Mouse (Mus musculus) R1 (cell line): ENCODE data around the gene Lamtor4.

ENCODE experiments used
- DNase-seq: peaks from one replicate; pipeline ENCODE4 v3.0.0-alpha.2; 2018; ENCODE audit warnings: low read depth, low spot score

Lamtor4 gene

GRCm38 (mm10) chr5:138255353-138256093 lies at the start of gene Lamtor4:
Gene Lamtor4 (plus strand): TSS chr5:138255482.
- DNase-seq, result peak; percentile 99

GRCm38 (mm10) chr5:138207253-138207652 lies 48.0 kb upstream of the Lamtor4 start:
- no peak for DNase-seq

DNA sequence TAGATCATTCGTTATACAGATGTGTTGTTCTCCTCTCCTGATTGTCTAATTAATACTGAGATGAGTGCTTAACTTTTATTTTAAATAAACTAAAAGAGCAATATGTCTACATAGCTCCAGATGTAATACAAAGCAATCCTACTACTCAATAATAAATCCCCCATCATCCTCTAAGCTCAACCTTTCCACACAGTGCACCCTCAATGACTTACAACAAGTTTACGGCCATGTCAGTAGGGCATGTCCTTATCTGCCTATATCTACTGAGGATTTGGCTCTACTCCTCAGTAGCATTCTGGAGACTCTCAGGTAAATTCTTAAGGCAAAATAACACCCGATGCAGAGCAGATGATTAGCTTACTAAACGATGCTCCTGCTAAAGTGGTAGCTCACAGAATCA lies 47.4 kb upstream of the Lamtor4 start:
- DNase-seq, result no peak

DNA sequence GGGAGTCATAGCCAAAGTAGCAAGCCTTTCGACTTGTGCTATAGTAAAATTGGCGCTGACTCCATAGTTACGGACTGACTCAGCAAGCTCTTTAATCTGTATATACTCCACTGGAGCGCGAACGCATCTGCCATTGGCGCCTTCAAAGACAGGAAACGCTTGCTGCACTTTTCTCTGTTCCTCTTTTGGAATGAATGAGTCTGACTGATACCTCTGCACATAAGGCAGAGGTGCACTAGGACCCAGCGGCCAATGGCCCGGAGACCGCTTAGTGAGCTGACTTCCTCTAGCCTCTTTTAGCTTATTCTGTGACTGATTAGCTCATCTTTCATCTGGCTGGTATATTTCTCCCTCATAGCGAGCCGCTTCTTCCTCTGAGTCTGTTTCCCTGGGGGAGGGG lies 38.6 kb upstream of the Lamtor4 start:
- DNase-seq, result peak; percentile 28

- no peak for DNase-seq
Observed at GRCm38 (mm10) chr5:138219864-138220263, 35.4 kb upstream of the Lamtor4 start.

DNA sequence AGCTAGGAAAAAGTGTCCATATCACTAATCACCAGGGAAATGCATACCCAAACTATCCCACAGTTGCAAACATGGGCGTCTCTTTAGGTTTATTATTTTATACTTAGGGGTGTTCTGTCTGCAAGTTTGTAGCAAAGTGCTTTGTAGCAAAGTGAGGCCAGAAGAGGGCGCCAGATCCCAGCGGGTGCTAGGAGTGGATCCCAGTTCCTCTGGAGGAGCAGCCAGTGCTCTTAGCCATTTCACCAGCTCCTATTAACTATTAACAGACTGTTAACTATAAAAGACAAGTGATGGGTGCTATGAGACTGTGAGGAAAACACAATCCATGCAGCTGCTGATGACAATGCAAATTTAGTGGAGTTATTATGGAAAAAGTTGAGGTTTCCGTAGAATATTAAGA lies 33.2 kb upstream of the Lamtor4 start:
- DNase-seq, result peak; percentile 76

- no peak for DNase-seq
Observed at GRCm38 (mm10) chr5:138223287-138223686, 32.0 kb upstream of the Lamtor4 start.

DNA sequence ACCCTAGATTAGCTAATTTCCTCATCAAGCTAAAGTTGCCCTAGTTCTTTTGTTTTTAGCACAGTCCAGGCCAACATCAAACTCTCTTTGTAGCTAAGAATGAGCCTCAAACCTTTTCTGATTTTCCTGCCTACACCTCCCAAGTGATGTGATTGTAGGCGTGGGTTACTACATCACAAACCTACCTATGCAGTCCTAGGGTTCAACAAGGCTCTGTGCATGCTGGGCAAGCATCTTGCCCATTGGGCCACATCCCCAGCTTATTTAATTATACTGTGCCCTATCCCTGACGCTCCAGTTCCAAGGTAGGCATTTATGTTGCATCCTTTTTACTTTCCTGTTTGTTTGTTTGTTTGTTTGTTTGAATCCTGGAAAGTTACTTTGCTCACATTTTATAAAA lies 29.6 kb upstream of the Lamtor4 start, which contains the start of gene Nxpe5:
Gene Nxpe5 (plus strand): TSS at position 199 of the 400 bp plus-strand sequence.
- no peak for DNase-seq

- no peak for DNase-seq
Observed at GRCm38 (mm10) chr5:138226491-138226890, 28.8 kb upstream of the Lamtor4 start.

GRCm38 (mm10) chr5:138227367-138227766 lies 27.9 kb upstream of the Lamtor4 start:
- no peak for DNase-seq

DNA sequence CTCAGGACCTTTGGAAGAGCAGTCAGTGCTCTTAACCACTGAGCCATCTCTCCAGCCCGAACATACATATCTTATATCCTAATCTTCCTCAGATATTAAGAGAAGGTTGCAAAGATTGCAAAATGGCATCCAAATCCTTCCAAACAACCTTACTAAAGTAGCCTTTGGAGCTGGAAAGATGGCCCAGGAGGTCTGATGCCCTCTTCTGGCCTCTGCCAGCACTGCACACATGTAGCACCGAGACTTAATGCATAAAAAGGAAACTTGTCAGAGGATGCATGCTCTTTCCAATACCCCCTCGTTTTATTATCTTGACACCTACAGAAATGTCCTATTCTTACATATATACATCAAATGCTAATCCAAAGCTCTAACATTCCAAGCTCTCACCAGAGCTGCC lies 27.3 kb upstream of the Lamtor4 start:
- peak; percentile 75 for DNase-seq

- DNase-seq, result no peak
Observed at GRCm38 (mm10) chr5:138229511-138229910, 25.8 kb upstream of the Lamtor4 start.

- no peak for DNase-seq
Observed at GRCm38 (mm10) chr5:138233778-138234177, 21.5 kb upstream of the Lamtor4 start.

DNA sequence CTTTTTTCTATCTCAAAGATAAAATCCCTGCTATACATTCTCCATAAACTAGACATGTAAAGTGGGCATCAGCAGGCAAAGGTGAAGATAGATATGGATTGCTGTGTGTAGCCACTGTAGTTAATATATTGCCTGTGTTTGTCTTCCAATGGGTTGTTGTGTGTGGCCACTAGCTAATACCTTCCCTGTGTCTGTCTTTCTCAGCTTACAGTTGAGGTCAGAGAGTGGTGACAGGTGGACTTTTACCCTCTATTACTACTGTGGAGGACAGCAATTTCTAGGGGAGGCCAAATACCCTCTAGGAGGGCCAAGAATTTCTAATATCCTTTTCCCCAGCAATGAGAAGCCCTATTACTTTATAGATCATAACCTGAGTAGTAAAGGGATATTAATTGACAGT lies 21.1 kb upstream of the Lamtor4 start:
- DNase-seq, result no peak

DNA sequence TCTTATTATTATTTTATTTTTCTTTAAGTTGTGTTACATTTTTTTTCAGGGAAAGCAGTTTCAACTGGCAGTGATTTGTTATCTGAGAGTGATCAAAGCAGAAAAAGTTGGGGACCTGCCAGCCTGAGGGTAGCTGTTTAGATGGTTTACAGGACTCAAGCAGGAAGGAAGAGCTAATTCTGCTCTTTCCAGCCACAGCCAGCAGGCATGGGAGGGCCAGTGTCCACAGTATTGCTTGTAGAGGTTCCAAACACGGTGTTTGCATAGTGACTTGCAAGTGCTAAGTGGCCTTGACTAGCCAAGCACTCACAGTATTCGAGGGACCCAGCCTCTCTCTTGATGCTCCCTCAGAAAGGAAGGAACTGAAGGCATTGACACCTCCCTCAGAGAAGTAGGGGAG lies 13.8 kb upstream of the Lamtor4 start:
- no peak for DNase-seq

- DNase-seq, result no peak
Observed at GRCm38 (mm10) chr5:138251144-138251543, 4.1 kb upstream of the Lamtor4 start.

DNA sequence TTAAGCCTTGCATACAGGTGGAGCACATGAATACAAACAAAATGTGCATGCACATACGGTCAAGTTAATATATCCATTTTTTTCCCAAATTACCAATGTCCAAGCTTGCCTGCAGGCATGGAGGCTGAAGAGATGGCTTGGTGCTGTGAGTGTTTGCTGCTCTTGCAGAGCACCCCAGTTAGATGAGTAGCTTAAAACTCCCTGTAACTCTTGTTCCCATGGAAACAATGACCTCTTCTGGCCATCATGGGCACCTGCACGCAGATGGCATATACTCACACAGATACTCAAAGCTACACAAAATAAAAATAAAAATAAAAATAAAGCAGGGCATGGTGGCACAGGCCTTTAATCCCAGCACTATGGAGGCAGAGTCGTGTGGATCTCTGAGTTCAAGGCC lies 2.2 kb upstream of the Lamtor4 start:
- DNase-seq, result peak; percentile 61

DNA sequence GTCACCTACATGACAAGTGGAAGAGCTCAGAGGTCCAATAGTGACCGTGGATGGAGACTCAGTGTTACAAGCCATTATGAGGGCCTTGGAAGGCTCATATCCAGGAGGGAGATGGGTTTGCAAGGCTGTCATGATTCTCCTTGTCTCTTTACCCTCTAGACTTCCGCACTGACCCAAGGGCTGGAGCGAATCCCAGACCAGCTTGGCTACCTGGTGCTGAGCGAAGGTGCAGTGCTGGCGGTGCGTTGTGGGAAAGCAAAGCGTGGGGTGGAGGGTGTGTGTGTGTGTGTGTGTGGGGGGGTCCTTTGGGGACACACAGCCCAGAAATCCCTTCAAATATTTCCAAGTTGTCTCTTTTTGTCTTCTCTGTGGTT lies 799 bp downstream of the Lamtor4 start:
- no peak for DNase-seq

DNA sequence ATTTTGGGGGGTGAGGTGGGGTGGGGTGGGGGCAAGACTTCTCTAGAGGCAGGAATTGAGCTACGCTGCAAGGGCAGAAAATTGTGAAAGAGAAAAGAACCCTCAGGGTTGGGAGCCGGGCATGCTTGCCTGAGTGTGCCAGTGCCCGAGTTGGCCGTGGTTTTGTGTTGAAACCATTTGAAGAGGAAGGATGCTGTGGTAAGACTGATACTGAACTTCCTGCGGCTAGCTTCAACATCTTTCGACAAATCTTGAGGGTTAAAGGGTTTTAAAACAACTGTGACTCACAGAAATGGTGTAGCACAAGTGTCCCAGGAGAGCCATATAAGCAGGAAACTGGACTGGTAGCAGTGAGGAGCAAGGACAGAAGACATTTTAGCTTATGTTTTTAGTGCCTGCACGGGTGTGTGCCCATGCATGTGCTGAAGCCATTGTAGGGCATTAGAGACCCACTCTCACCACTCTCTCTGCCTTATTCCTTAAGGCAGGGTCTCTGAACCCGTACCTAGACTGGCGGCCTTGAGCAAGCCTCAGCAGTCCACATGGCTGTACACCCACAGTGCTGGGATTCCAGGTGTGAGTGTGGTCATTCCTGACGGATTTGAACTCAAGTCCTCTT lies 1.8 kb downstream of the Lamtor4 start:
- DNase-seq, result no peak

DNA sequence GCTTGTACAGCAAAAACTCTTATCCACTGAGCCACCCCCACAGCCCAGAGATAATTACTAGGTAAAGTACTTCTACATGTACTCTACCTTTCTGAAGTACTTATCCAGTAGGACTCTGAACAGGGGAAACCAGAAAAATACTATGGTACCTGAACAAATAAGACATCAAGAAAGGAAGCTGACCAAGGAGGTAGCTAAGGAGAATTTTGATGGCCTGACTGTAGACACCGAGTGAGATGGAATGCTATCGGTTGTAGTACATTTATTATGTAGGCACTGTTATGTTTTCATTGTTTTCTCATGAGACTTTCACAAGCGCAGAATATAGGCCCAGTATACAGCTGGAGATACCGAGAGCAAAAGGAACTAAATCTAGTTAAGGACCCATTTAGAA lies 2.3 kb downstream of the Lamtor4 start:
- DNase-seq, result no peak

DNA sequence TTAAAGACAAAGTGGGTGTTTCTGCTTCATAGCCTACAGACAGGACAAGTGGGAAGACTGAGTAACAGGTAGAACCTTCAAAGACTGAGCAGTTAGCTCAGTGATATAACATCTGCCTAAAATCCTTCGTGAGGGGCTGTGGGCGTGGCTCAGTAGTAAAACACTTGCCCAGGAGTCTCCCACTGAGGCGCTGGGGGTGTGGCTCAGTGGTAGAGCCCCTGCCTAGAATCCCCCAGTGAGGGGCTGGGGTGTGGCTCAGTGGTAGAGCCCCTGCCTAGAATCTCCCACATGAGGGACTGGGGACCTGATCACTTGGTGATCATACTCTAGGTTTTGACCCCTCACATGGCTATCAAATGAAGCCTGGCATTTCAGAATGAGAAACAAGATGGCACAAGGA lies 2.8 kb downstream of the Lamtor4 start:
- DNase-seq, result peak; percentile 20

- DNase-seq, result no peak
Observed at GRCm38 (mm10) chr5:138258542-138258941, 3.3 kb downstream of the Lamtor4 start.

DNA sequence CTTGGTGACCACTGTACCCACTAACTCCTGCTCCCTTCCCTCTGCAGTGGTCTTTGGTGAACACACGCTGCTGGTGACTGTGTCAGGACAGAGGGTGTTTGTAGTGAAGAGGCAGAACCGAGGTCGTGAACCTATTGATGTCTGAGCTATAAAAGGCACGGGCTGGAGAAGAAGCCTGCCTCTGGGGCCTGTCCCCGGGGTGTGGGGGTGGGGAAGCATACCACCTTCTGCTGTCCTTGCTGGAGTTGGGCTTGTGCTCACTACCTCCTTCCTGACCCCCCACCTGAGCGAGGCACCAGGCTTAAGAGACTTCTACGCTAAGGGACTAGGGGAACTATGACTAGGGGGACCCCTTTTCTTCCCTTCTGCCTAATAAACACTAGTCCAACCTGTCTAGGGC lies 3.7 kb downstream of the Lamtor4 start:
- DNase-seq, result no peak
